Mouse (Mus musculus) megakaryocyte, adult 5-6 weeks (primary cell): ENCODE measurements around the gene Olfr707. TPM values are rescaled to one million over a fixed set of nuclear protein-coding genes. Genes with fewer than 3 reads are reported as not detected.
"Not testable (repeated sequence)": the region's sequence is repeated elsewhere in the genome, so short reads cannot be mapped to it uniquely, and the experiment has no call there.

ENCODE experiments used
- ATAC-seq: 2 replicates; pipeline ENCODE4 v1.8.0; 2016; ENCODE audit warnings: mild to moderate bottlenecking, inconsistent platforms; ENCODE audit not compliant: poor library complexity, severe bottlenecking
- total RNA-seq, 2 experiments: library from RNA; stranded (forward) in 1 of 2; stranded (reverse) in 1 of 2; fragments of 153-499, 151-499 nt in 1 of 2; fragments of 221-1000, 200-1000 nt in 1 of 2; gene quantifications; 2 replicates each; pipeline versions ENCODE4 v1.2.3 to v1.2.4; 2015 to 2017

Olfr707 gene
- not detected in 2 replicates for total RNA-seq (2015)
- total RNA-seq (2017): not detected in 2 replicates

DNA sequence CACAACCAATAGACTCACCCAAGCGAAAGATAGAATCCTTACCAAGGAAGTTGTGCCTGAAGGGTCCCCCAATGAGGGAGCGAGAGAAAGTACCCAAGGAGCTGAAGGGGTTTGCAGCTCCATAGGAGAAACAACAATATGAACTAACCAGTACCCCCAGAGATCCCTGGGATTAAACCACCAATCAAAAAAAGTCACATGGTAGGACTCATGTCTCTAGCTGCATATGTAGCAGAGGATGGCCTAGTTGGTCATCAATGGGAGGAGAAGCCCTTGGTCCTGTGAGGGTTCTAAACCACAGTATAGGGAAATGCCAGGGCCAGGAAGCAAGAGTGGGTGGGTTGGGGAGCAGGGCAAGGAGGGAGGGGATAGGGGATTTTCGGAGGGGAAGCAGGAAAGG, at the start of gene Olfr707:
Olfr707 (minus strand) TSS at position 101 of the 400 bp plus-strand sequence.
- ATAC-seq: not testable (repeated sequence)

DNA sequence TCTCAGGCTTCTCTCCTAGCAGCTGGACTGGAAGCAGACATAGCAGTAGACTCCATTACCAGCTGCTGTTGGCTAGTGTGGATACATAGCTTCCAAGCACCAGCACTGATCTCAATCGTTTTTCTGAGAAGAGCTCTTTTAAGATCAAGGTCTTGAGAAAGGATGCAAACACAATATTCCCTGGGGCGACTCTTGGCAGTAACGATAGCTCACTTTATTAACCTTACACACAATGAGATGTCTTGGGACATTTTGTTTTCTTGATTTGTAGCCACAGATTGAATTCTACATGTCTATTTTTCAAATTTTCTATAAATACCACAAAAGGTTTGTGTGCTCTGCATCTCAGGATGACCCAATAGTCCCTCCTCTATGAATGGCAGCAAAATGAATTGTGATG, 47.2 kb upstream of the Olfr707 start, which contains the start of gene Olfr710:
Olfr710 (minus strand) TSS at position 101 of the 400 bp plus-strand sequence.
- ATAC-seq: no peak

DNA sequence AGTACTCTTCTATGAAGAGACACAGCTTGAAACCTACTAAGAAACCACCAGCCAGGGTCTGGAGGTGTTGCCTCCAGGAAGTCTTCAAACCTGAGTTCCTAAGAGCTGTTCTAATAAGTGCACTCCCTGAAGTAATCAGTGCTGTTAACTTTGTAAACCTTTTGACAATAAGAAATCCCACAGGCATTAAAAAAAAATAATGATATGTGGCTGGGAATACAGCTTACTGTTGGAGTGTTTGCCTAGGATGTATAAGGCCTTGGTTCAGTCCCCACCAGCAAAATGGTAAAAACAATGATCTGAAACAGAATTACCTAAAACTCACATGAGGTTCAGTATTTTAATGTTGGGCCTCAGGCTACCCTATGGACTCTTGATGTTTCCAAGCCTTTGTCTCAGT, 31.1 kb upstream of the Olfr707 start, which contains the start of gene Olfr709-ps1:
Olfr709-ps1 (minus strand) TSS at position 101 of the 400 bp plus-strand sequence.
- ATAC-seq: no peak

DNA sequence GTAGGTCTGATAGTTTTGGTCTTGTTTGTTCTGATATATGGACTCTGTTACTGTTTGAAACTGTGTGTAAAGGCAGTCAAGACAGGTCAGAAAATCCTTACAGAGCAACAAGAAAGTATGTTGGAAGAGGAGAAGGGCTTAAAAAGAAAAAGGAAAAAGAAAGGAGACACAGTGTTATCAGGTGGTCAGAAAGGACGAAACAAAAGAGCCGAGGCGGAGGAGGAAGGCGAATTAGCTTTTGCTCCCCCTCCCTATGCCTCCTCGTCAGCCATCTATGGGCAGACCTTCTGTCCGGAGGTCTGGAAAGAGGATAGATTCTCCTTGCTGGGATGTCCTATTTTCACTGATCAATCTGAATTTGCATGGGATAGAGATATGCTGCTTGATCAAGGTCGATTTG, 19.9 kb upstream of the Olfr707 start:
- not testable (repeated sequence) for ATAC-seq

DNA sequence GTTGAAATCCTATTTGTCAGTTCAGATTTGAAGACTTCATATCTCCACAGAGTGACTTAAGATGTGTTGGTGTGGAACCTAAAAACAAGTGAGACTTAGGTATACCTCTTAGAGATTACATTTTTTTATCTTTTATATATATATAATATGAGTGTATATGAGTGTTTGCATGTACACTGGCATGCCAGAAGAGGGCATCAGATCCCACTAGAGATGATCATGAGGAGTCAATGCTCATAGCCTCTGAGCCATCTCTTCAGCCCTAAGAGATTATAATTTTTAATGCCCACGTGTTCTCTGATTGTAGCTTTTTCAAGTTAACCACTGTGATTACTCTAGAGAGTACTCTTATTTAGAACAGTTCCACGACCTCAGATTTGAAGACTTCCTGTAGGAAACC, 6.6 kb upstream of the Olfr707 start, which contains the start of gene Olfr1532-ps1:
Olfr1532-ps1 (plus strand) TSS at position 326 of the 400 bp plus-strand sequence.
- no peak for ATAC-seq

DNA sequence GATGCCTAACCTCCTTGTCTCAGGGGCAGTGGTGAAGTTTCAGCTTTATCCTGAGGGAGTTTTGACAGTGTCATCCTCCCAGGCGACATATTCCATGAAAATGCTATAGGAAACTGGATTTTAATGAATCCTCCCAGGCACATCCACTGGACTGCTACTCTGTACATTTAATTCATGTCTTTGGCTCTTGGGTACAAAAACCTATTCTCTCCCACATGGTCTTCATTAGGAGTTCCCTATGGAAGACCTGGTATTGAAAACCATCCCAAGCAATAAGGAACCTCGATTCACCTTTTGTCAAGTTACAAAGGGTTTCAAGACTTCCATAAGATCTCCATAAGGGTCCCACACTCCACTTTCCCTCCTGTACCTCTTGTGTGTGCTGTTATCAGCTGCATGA, 13.0 kb downstream of the Olfr707 start, which contains the start of gene Olfr706:
Olfr706 (minus strand) TSS at position 101 of the 400 bp plus-strand sequence.
- ATAC-seq: no peak

DNA sequence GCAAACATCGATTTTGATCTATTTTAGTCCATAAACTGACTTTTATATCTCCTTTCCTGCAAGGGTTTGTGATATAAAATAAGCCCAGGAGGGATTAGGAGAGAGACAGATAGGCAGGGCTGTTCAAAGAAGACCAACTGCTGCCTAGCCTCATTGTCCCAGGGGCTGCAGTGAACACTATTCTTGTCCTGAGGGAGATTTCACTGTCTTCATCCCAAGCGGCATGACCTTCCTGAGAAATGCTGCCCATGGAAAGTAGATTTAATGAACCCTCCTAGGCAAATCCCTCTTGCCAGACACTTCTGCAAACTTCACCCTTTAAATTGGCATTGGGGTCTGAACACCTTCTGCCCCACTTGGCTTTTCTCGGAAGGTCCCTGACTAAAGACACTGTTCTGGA, 24.2 kb downstream of the Olfr707 start, which contains the start of gene Olfr705:
Olfr705 (minus strand) TSS at position 101 of the 400 bp plus-strand sequence.
- no peak for ATAC-seq

DNA sequence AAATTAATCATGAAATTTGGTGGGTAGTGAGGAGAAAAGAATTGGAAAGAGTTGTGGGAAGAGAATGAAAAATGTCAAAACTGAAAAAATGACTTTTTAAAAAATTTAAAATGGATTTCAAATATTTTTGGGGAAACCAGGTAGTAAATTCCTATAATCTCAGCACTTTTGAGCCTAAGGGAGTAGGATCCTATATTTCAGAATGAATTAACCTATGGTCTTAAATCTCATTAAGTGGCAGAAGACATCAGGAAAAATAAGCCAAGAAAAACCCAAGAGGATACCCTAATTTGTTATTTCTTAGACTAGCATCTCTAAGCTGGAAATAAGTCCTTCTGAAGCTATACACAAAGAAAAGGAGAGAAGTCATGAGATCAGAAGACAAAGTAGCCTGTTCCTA, 38.2 kb downstream of the Olfr707 start, which contains the start of gene Olfr704:
Olfr704 (plus strand) TSS at position 301 of the 400 bp plus-strand sequence.
- ATAC-seq: no peak

DNA sequence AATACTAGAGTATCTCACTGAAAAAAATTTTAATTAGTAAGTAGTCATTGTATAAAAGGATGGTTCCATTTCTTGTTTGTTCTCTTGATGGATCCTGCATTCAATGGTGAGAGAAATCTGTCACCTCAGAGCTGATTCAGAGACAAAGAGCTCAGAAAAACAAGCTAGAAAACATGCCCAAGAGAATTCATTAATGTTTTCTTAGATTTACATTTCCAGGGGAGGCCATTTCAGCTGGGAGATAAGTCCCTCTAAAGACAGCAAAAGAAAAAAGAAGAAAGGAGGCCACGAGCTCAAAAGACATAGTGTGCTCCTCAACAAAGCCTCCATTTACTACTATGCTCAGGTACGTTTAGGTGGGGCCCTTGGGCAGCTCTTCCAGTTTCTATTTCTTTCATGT, 58.0 kb downstream of the Olfr707 start, which contains the start of gene Olfr703:
Olfr703 (plus strand) TSS at position 301 of the 400 bp plus-strand sequence.
- ATAC-seq: no peak

Other genes with a start within 250 kb of the Olfr707 start
- gene Olfr693, start 220.7 kb downstream of the Olfr707 start, total RNA-seq (2015): not detected in 2 replicates
- gene Olfr693, start 220.7 kb downstream of the Olfr707 start, total RNA-seq (2017): not detected in 2 replicates
- gene Olfr694, start 209.4 kb downstream of the Olfr707 start, total RNA-seq (2015): 0.04 TPM in 1 of 2 replicates, not detected in the other
- gene Olfr694, start 209.4 kb downstream of the Olfr707 start, total RNA-seq (2017): not detected in 2 replicates
- gene Olfr695, start 184.8 kb downstream of the Olfr707 start, total RNA-seq (2015): not detected in 2 replicates
- gene Olfr695, start 184.8 kb downstream of the Olfr707 start, total RNA-seq (2017): not detected in 2 replicates
- gene Olfr697, start 158.8 kb downstream of the Olfr707 start, total RNA-seq (2015): not detected in 2 replicates
- not detected in 2 replicates for gene Olfr697, start 158.8 kb downstream of the Olfr707 start, total RNA-seq (2017)
- not detected in 2 replicates for gene Olfr698, start 145.8 kb downstream of the Olfr707 start, total RNA-seq (2015)
- not detected in 2 replicates for gene Olfr698, start 145.8 kb downstream of the Olfr707 start, total RNA-seq (2017)
- gene Olfr699, start 108.0 kb downstream of the Olfr707 start, total RNA-seq (2015): not detected in 2 replicates
- not detected in 2 replicates for gene Olfr699, start 108.0 kb downstream of the Olfr707 start, total RNA-seq (2017)
- not detected in 2 replicates for gene Olfr700, start 92.4 kb downstream of the Olfr707 start, total RNA-seq (2015)
- 0.73 TPM in 1 of 2 replicates, not detected in the other for gene Olfr700, start 92.4 kb downstream of the Olfr707 start, total RNA-seq (2017)
- not detected in 2 replicates for gene Olfr701, start 87.1 kb downstream of the Olfr707 start, total RNA-seq (2015)
- not detected in 2 replicates for gene Olfr701, start 87.1 kb downstream of the Olfr707 start, total RNA-seq (2017)
- gene Olfr702, start 67.3 kb downstream of the Olfr707 start, total RNA-seq (2015): not detected in 2 replicates
- not detected in 2 replicates for gene Olfr702, start 67.3 kb downstream of the Olfr707 start, total RNA-seq (2017)
- gene Olfr703, start 57.9 kb downstream of the Olfr707 start, total RNA-seq (2015): not detected in 2 replicates
- gene Olfr703, start 57.9 kb downstream of the Olfr707 start, total RNA-seq (2017): not detected in 2 replicates
- not detected in 2 replicates for gene Olfr704, start 38.1 kb downstream of the Olfr707 start, total RNA-seq (2015)
- gene Olfr704, start 38.1 kb downstream of the Olfr707 start, total RNA-seq (2017): not detected in 2 replicates
- not detected in 2 replicates for gene Olfr705, start 24.4 kb downstream of the Olfr707 start, total RNA-seq (2015)
- not detected in 2 replicates for gene Olfr705, start 24.4 kb downstream of the Olfr707 start, total RNA-seq (2017)
- gene Olfr706, start 13.1 kb downstream of the Olfr707 start, total RNA-seq (2015): not detected in 2 replicates
- not detected in 2 replicates for gene Olfr706, start 13.1 kb downstream of the Olfr707 start, total RNA-seq (2017)
- gene Olfr1532-ps1, start 6.8 kb upstream of the Olfr707 start, total RNA-seq (2015): not detected in 2 replicates
- gene Olfr1532-ps1, start 6.8 kb upstream of the Olfr707 start, total RNA-seq (2017): not detected in 2 replicates
- not detected in 2 replicates for gene Olfr709-ps1, start 31.0 kb upstream of the Olfr707 start, total RNA-seq (2015)
- not detected in 2 replicates for gene Olfr709-ps1, start 31.0 kb upstream of the Olfr707 start, total RNA-seq (2017)
- gene Olfr710, start 47.1 kb upstream of the Olfr707 start, total RNA-seq (2015): not detected in 2 replicates
- not detected in 2 replicates for gene Olfr710, start 47.1 kb upstream of the Olfr707 start, total RNA-seq (2017)
- not detected in 2 replicates for gene Olfr6, start 62.7 kb upstream of the Olfr707 start, total RNA-seq (2015)
- not detected in 2 replicates for gene Olfr6, start 62.7 kb upstream of the Olfr707 start, total RNA-seq (2017)
- not detected in 2 replicates for gene Olfr711, start 74.2 kb upstream of the Olfr707 start, total RNA-seq (2015)
- gene Olfr711, start 74.2 kb upstream of the Olfr707 start, total RNA-seq (2017): not detected in 2 replicates
- not detected in 2 replicates for gene Olfr2, start 104.8 kb upstream of the Olfr707 start, total RNA-seq (2015)
- gene Olfr2, start 104.8 kb upstream of the Olfr707 start, total RNA-seq (2017): under 0.01 TPM in 1 of 2 replicates, not detected in the other
- gene Olfr713, start 129.9 kb upstream of the Olfr707 start, total RNA-seq (2015): not detected in 2 replicates
- not detected in 2 replicates for gene Olfr713, start 129.9 kb upstream of the Olfr707 start, total RNA-seq (2017)
- not detected in 2 replicates for gene Olfr714, start 169.7 kb upstream of the Olfr707 start, total RNA-seq (2015)
- not detected in 2 replicates for gene Olfr714, start 169.7 kb upstream of the Olfr707 start, total RNA-seq (2017)
- gene Olfr17, start 192.0 kb upstream of the Olfr707 start, total RNA-seq (2015): not detected in 2 replicates
- not detected in 2 replicates for gene Olfr17, start 192.0 kb upstream of the Olfr707 start, total RNA-seq (2017)
- not detected in 2 replicates for gene Olfr715b, start 209.1 kb upstream of the Olfr707 start, total RNA-seq (2015)
- not detected in 2 replicates for gene Olfr715b, start 209.1 kb upstream of the Olfr707 start, total RNA-seq (2017)
- gene Olfr715, start 229.8 kb upstream of the Olfr707 start, total RNA-seq (2015): not detected in 2 replicates
- gene Olfr715, start 229.8 kb upstream of the Olfr707 start, total RNA-seq (2017): not detected in 2 replicates
- not detected in 2 replicates for gene Olfr716, start 237.1 kb upstream of the Olfr707 start, total RNA-seq (2015)
- gene Olfr716, start 237.1 kb upstream of the Olfr707 start, total RNA-seq (2017): 0.07 TPM in 1 of 2 replicates, not detected in the other